Mouse (Mus musculus) brain, embryonic 14.5 days (tissue): ENCODE results near the gene Anxa11. TPM values are rescaled to one million over a fixed set of nuclear protein-coding genes. Genes with fewer than 3 reads are reported as not detected.
"Not testable (repeated sequence)": the region's sequence is repeated elsewhere in the genome, so short reads cannot be mapped to it uniquely, and the experiment has no call there.

Source experiments
- DNase-seq: peaks from one replicate; pipeline ENCODE4 v3.0.0-alpha.2; 2011; ENCODE audit warnings: low read depth
- polyA plus RNA-seq: library from polyadenylated mRNA; depleted of rRNA; stranded (reverse); fragments of >200 nt; gene quantifications from 2 replicates; pipeline ENCODE4 v1.2.3, GENCODE M21; 2012; rRNA removed

Anxa11 gene
- polyA plus RNA-seq, 1 experiment = 3.4 TPM

- not testable (repeated sequence) for DNase-seq
Measured at GRCm38 (mm10) chr14:25907272-25907671, 65.3 kb downstream of the Anxa11 start.

- DNase-seq = not testable (repeated sequence)
Measured at GRCm38 (mm10) chr14:25908976-25909375, 67.0 kb downstream of the Anxa11 start.

- not testable (repeated sequence) for DNase-seq
Measured at GRCm38 (mm10) chr14:25918427-25919170, 76.6 kb downstream of the Anxa11 start.

- DNase-seq = not testable (repeated sequence)
Measured at GRCm38 (mm10) chr14:25926814-25927561, 85.0 kb downstream of the Anxa11 start.

- DNase-seq = not testable (repeated sequence)
Measured at GRCm38 (mm10) chr14:25927562-25927881, 85.6 kb downstream of the Anxa11 start, which contains the start of gene Tmem254a. Gene Tmem254a, minus strand, starts transcription at chr14:25927672.

Other genes starting within 250 kb of the Anxa11 start
- 59.5 and 71.6 TPM in 2 replicates for gene Ppif, start 148.0 kb upstream of the Anxa11 start, polyA plus RNA-seq
- gene Zcchc24, start 73.1 kb upstream of the Anxa11 start, polyA plus RNA-seq = 14.8 and 19.6 TPM in 2 replicates
- gene Plac9a, start 60.9 kb downstream of the Anxa11 start, polyA plus RNA-seq = 0.29 TPM in 1 of 2 replicates, not detected in the other
- gene Tmem254a, start 85.5 kb downstream of the Anxa11 start, polyA plus RNA-seq = 3.0 and 3.4 TPM in 2 replicates
- gene Cphx1, start 96.1 kb downstream of the Anxa11 start, polyA plus RNA-seq = 0.09 TPM in 1 of 2 replicates, not detected in the other
- 8.7 and 8.8 TPM in 2 replicates for gene Duxbl1, start 136.4 kb downstream of the Anxa11 start, polyA plus RNA-seq
- 6.8 and 7.7 TPM in 2 replicates for gene Gm9780, start 200.6 kb downstream of the Anxa11 start, polyA plus RNA-seq
- gene Tmem254c, start 225.2 kb downstream of the Anxa11 start, polyA plus RNA-seq = 1.9 TPM in 1 of 2 replicates, not detected in the other
- gene Cphx2, start 239.4 kb downstream of the Anxa11 start, polyA plus RNA-seq = not detected in 2 replicates
- not detected in 2 replicates for gene Cphx3, start 240.1 kb downstream of the Anxa11 start, polyA plus RNA-seq